Mouse (Mus musculus): ENCODE measurements around the gene Fam210b. TPM values are rescaled to one million over a fixed set of nuclear protein-coding genes. Genes with fewer than 3 reads are reported as not detected.

Fam210b gene
- polyA plus RNA-seq, 1 experiment from 2014 or later: 11.9 TPM

DNA sequence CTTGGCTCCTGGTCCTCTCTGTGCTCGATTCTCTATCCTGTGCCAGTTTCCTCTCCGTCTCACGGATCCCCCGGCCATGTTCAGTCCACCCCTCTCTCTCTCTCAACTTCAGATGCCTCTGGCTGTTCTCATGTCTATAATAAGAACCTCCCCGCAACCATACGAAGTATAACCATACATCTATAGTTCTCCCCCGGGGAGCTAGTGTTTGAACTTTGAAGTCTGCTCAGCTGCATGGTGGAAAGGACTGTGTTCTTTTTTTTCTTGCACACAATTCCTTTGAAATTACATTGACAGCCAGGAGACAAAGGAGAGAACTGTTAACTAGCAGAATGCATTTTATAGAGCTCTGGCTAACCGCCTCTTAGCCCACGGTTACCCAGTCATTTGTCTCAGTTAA lies 9.4 kb downstream of the Fam210b start:
- H3K9ac ChIP-seq: no peak overlapping the region
- H3K4me1 ChIP-seq: peaks cover 4% of the 10 kb centered on the region; the same call in 1 of the 2 replicates
- no peaks in the 10 kb centered on the region for H3K27me3 ChIP-seq
- peaks cover 63% of the 10 kb centered on the region for H3K36me3 ChIP-seq
- no peak overlapping the region for H3K4me3 ChIP-seq (replicated peaks)
- no peak overlapping the region for H3K27ac ChIP-seq
- WGBS: 76% methylated on average over 9 of the region's 9 CpGs
- no peak for ATAC-seq (replicated peaks; ENCODE audit: low FRiP score)
- H3K9me3 ChIP-seq (replicated peaks): no peaks in the 10 kb centered on the region
- no peak overlapping the region for H3K4me2 ChIP-seq

DNA sequence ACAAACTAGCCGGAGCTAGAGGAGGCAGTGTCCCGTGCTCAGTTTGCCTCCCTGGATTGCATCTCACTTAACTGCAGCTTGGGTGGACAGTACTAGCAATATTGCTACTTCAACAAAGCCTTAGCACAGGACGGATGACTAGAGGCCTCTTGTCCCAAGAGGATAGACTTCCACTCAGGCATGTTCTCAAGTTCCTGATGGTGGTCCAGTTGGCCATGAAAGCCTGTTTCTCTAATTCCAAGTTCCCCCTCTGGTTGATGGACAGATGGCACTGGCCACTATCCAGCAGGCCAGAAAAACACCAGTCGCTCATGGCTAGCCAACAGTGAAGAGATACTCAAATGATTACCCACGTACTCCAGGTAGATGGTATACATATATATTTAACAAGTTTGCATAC lies 10.5 kb downstream of the Fam210b start:
- no peak overlapping the region for H3K27ac ChIP-seq
- H3K4me2 ChIP-seq: no peak overlapping the region
- ATAC-seq (replicated peaks; ENCODE audit: low FRiP score): no peak
- H3K27me3 ChIP-seq: no peaks in the 10 kb centered on the region
- H3K36me3 ChIP-seq: peaks cover 74% of the 10 kb centered on the region
- H3K9me3 ChIP-seq (replicated peaks): no peaks in the 10 kb centered on the region
- H3K4me3 ChIP-seq (replicated peaks): no peak overlapping the region
- H3K9ac ChIP-seq: no peak overlapping the region
- H3K4me1 ChIP-seq: peaks cover 1% of the 10 kb centered on the region; the same call in 1 of the 2 replicates
- WGBS: 74% methylated on average over 5 of the region's 5 CpGs

DNA sequence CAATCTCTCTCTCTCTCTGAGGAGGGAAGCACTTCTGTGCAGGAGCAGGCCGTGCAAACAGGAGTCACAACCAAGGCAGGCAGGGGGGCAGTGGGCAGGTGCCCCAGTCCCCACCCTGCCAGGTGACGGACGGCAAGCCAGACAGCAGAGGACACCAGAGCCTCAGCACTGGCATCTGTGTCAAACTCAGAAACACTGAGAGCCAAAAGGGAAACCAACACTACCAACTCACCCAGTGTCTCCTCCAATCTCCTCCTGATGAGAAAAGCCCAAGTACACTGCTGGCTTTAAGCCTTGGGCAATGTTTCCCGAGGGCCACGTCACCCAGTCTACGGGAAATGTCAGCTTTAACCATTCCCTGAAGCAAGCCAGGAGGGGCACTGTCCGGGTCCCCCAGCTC lies 17.8 kb downstream of the Fam210b start:
- Histone ChIP-seq H3K4me3 (replicated peaks) (no peak overlapping the region), H3K27ac (no peak overlapping the region), H3K36me3 (peaks cover 100% of the 10 kb centered on the region), H3K4me2 (no peak overlapping the region), H3K4me1 (peaks cover 6% of the 10 kb centered on the region), H3K9me3 (replicated peaks) (no peaks in the 10 kb centered on the region), H3K9ac (no peak overlapping the region), H3K27me3 (no peaks in the 10 kb centered on the region)
- no peak for ATAC-seq (replicated peaks; ENCODE audit: low FRiP score)
- WGBS: 87% methylated on average over 7 of the region's 7 CpGs

DNA sequence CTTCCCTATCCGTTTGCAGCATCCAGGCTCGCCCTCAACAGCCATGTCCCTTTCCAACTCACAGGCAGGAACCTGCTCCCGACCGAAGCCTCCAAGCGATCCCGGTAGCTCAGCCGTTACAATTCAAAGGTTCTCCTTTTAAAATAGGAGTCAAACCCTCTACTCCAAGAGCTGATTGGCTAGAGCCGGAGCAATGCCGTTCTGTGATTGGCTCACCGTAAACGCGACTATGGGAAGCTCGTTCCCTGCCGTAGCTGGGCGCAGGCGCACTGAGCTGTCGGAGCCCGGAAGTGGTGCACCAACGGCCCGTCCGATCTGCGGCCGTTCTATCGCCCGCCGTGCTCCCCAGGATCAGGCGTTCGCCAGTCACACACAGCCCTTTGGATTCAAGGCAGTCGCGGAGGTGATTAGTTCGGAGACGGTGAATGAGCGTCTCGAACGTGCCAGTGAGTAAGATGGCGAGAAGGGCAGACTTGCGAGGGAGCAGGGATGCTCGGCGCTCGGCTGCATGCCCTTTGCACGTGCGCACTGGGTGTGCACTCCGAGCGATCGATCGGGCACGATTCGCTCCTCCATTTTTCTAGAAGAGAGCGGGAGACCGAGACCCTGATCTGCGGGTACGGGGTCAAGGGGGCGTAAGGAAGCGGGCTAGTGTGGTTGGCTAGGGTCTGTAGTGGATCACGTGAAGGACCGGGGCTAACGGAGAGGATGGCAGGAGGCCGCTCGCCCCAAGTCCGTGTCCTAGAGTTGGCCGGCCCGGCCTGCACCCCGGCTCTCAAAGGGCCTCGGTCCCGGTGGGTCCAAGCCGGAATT lies 25.3 kb downstream of the Fam210b start, which contains the start of the genes Aurka and Cstf1:
Gene Aurka, minus strand, starts transcription at position 125 of the 813 bp plus-strand sequence.
Gene Cstf1, plus strand, starts transcription at position 271 of the 813 bp plus-strand sequence.
- peak; percentile 99 for ATAC-seq (replicated peaks; ENCODE audit: low FRiP score)
- peak within 1 kb of the TSS; percentile 85 for H3K9ac ChIP-seq
- WGBS: under 1% methylated on average over 66 of the region's 66 CpGs
- H3K4me3 ChIP-seq (replicated peaks): peak within 1 kb of the TSS; percentile 64
- H3K4me2 ChIP-seq: peak within 1 kb of the TSS; percentile 61
- H3K9me3 ChIP-seq (replicated peaks): no peaks in the 10 kb centered on the region
- peaks cover 66% of the 10 kb centered on the region for H3K36me3 ChIP-seq
- no peaks in the 10 kb centered on the region for H3K27me3 ChIP-seq
- H3K27ac ChIP-seq: peak within 1 kb of the TSS; percentile 92
- H3K4me1 ChIP-seq: peaks cover 32% of the 10 kb centered on the region

DNA sequence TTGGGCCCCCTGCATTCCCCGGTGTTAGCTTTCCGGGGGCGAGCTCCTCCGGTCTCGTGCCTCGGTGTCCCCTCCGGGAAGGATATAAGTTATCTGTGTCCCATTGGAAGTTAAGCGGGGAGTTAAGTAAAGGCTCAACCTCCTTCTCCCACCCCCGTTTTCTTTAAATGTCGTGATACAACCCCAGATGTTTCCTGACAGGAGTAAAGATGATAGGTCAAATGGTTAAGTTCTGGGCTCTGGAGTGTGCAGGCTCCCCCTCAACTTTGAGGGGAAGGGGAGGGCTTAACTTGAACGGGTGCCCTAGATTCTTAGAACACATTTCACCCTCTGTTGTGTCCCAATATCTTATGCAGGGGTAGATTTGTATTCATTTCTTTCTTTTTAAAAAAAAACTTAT lies 25.9 kb downstream of the Fam210b start:
- Histone ChIP-seq H3K4me2 (peak overlapping the region; percentile 61), H3K9ac (peak overlapping the region; percentile 85), H3K9me3 (replicated peaks) (no peaks in the 10 kb centered on the region), H3K27ac (peak overlapping the region; percentile 92), H3K36me3 (peaks cover 66% of the 10 kb centered on the region), H3K4me1 (peaks cover 32% of the 10 kb centered on the region), H3K4me3 (replicated peaks) (peak overlapping the region; percentile 64), H3K27me3 (no peaks in the 10 kb centered on the region)
- ATAC-seq (replicated peaks; ENCODE audit: low FRiP score): no peak
- 0% methylated on average over 11 of the region's 11 CpGs for WGBS

DNA sequence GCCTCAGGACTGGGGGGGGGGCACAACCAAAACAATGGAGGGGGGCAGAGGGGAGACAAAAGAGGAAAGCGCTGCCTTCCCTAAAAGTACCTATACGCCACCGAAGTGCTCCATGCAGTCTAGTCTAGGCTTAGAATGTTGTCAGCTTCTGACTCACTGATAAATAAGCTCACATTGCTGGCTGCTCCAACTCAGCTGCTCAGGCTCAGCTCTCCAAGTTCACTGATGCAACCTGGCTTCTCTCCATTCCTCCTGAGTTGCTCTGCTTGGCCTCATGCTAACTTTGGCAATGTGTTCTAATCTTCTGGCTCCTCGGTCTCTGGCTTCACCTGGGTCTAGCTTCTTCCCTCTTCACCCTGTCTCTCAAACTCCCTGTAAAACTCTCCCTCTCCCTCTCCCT lies 31.2 kb downstream of the Fam210b start:
- no peak for ATAC-seq (replicated peaks; ENCODE audit: low FRiP score)
- H3K27me3 ChIP-seq: no peaks in the 10 kb centered on the region
- H3K4me2 ChIP-seq: no peak overlapping the region
- peaks cover 90% of the 10 kb centered on the region for H3K36me3 ChIP-seq
- H3K9ac ChIP-seq: no peak overlapping the region
- no peak overlapping the region for H3K4me3 ChIP-seq (replicated peaks)
- WGBS: 87% methylated on average over 4 of the region's 4 CpGs
- no peak overlapping the region for H3K27ac ChIP-seq
- no peaks in the 10 kb centered on the region for H3K9me3 ChIP-seq (replicated peaks)
- peaks cover 6% of the 10 kb centered on the region for H3K4me1 ChIP-seq

DNA sequence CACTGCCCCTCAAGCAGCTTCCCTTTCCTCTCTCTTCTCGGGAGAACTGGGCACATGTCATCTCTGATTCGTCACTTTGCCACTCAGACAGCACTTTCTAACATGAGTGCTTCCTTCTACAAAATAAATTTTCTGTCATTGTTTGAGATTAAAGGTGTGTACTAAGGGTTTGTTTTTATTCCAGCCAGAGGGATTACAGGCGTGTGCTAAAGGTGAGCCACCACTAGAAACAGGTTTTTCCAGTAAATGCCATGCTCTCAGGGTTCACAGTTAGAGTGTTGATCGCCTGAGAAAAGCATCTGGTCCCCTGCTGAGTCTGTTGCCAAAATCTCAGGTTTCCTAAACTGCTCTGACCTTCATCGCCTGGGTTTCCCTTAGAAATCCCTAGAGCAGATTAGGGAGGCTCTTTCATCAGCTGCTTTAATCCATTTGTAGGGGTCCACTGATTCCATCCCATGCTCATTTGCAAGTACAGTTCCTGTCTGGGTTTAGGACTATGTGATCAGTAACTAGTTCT lies 31.7 kb downstream of the Fam210b start:
- 76% methylated on average over 5 of the region's 5 CpGs for whole genome bisulfite sequencing
- Histone ChIP-seq H3K27ac (no peak overlapping the region), H3K9me3 (replicated peaks) (no peaks in the 10 kb centered on the region), H3K36me3 (peaks cover 95% of the 10 kb centered on the region), H3K9ac (no peak overlapping the region), H3K4me1 (peaks cover 1% of the 10 kb centered on the region; the same call in 1 of the 2 replicates), H3K4me3 (replicated peaks) (no peak overlapping the region), H3K27me3 (no peaks in the 10 kb centered on the region), H3K4me2 (no peak overlapping the region)
- no peak for ATAC-seq (replicated peaks; ENCODE audit: low FRiP score)

DNA sequence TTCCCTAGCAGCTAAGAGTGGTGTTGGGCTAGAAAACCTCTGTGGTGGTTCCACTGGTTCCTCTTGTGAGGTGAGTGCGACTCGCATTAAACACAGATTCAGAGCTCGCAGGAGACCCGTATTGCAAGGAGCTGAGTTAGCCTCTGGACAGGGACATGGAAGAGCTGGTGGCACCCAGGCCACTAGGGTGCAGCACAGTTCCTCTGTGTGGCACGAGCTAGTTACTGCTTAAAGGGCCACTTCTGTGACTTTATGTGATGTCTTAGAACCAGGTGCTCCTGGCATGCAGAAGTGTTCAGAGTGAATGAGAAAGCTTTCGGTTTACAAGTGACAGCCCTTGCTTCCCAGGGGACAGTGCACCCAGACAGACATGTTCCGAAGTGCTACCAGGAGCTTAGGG lies 33.0 kb downstream of the Fam210b start:
- Histone ChIP-seq H3K4me3 (replicated peaks) (no peak overlapping the region), H3K9ac (no peak overlapping the region), H3K27me3 (no peaks in the 10 kb centered on the region), H3K27ac (no peak overlapping the region), H3K9me3 (replicated peaks) (no peaks in the 10 kb centered on the region), H3K36me3 (peaks cover 99% of the 10 kb centered on the region), H3K4me2 (no peak overlapping the region), H3K4me1 (no peaks in the 10 kb centered on the region)
- no peak for ATAC-seq (replicated peaks; ENCODE audit: low FRiP score)
- 70% methylated on average over 7 of the region's 7 CpGs for WGBS

DNA sequence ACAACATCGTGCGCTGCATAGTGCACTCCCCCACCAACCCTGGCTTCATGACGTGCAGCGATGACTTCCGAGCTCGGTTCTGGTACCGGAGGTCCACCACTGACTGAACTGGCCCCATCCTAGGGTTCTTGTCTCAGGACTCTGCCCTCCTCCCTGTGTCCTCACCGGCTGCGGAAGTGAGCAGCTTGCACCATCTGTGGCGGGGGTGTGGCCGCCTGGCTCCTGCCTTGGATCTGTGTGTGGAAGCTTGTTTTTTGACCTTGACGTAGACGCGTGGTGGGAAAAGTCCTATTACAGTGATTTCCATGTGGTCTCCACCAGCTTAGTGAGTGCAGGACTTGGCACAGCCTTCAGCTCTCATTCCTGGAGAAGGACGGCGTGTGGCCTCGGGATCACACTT lies 35.1 kb downstream of the Fam210b start:
- Histone ChIP-seq H3K27me3 (no peaks in the 10 kb centered on the region), H3K36me3 (peaks cover 79% of the 10 kb centered on the region), H3K4me1 (no peaks in the 10 kb centered on the region), H3K9ac (no peak overlapping the region), H3K27ac (no peak overlapping the region), H3K4me3 (replicated peaks) (no peak overlapping the region), H3K9me3 (replicated peaks) (no peaks in the 10 kb centered on the region), H3K4me2 (no peak overlapping the region)
- WGBS: 93% methylated on average over 17 of the region's 17 CpGs
- no peak for ATAC-seq (replicated peaks; ENCODE audit: low FRiP score)

DNA sequence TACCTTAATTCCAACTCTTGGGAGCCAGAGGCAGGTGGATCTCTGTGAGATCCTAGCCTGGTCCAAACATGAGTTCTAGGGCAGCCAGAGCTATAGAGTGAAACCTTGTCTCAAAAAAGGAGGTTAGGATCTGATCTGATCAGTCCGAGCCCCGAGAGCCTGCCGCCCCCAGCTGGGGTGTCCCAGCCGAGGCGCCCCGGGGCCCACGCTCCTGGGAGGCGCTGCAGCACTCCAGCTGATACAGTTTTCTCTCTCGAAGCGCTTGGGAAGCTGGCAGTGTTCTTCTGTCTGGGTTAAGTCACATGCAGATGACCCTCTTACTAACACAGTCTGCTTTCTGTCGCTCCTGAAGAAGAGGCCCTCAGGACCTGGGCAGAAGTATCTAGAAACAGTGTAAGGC lies 36.0 kb downstream of the Fam210b start:
- no peak overlapping the region for H3K4me2 ChIP-seq
- H3K36me3 ChIP-seq: peaks cover 70% of the 10 kb centered on the region

DNA sequence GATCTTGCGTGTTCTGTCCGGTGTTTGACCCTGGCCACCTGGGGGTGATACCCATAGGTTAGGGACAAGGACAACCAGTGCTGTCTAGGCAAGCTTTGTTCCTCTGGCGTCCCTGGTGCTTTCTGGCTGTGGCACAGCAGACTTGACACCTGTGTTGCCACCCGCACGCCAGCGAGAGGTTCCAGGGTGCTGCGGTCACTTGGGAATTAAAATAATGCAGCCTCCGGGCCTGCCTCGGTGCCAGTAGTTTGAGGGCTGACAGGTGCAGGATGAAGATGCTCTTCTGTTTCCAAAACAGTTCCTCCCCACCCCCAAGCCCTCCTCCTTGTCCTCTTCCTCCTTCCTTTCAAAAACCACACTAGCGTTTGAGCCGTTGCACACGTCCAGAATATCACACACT lies 36.5 kb downstream of the Fam210b start:
- Histone ChIP-seq H3K27ac (no peak overlapping the region), H3K27me3 (no peaks in the 10 kb centered on the region), H3K9me3 (replicated peaks) (no peaks in the 10 kb centered on the region), H3K4me3 (replicated peaks) (no peak overlapping the region), H3K4me2 (no peak overlapping the region), H3K4me1 (no peaks in the 10 kb centered on the region), H3K9ac (no peak overlapping the region), H3K36me3 (peaks cover 65% of the 10 kb centered on the region)
- 91% methylated on average over 12 of the region's 12 CpGs for WGBS
- no peak for ATAC-seq (replicated peaks; ENCODE audit: low FRiP score)

More for the DNA sequence above, 36.0 kb downstream of the Fam210b start:
- H3K9me3 ChIP-seq (replicated peaks): no peaks in the 10 kb centered on the region
- no peaks in the 10 kb centered on the region for H3K4me1 ChIP-seq
- WGBS: 95% methylated on average over 11 of the region's 11 CpGs
- no peak overlapping the region for H3K27ac ChIP-seq
- H3K4me3 ChIP-seq (replicated peaks): no peak overlapping the region
- no peaks in the 10 kb centered on the region for H3K27me3 ChIP-seq
- no peak overlapping the region for H3K9ac ChIP-seq
- no peak for ATAC-seq (replicated peaks; ENCODE audit: low FRiP score)

DNA sequence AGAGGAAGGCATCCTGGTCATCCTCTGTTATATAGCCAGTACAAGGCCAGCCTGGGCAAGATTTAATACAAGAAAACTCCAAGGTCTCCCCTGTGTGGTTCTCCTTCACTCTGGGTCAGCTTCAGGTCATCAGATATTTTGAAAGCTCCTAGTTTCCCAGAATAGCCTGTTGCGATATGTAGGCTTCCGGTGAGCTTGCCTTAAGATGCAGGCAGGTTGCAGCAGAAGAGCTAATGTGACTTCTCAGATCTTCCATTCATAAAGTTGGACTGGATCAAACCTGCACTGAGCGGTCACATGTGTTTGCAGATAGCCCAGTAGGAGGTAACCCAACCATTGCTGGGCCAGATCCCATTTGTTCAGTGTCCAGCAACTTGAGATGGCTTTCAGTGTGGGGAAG lies 39.4 kb downstream of the Fam210b start:
- 95% methylated on average over 3 of the region's 3 CpGs for WGBS
- no peaks in the 10 kb centered on the region for H3K4me1 ChIP-seq
- no peaks in the 10 kb centered on the region for H3K27me3 ChIP-seq

More for the DNA sequence above, 39.4 kb downstream of the Fam210b start:
- Histone ChIP-seq H3K27ac (no peak overlapping the region), H3K4me3 (replicated peaks) (no peak overlapping the region), H3K9me3 (replicated peaks) (no peaks in the 10 kb centered on the region), H3K4me2 (no peak overlapping the region), H3K36me3 (peaks cover 37% of the 10 kb centered on the region), H3K9ac (no peak overlapping the region)
- ATAC-seq (replicated peaks; ENCODE audit: low FRiP score): no peak
